Mouse (Mus musculus) ES-E14 (cell line): ENCODE measurements at regions not wholly inside any gene's neighbourhood (a gene's known extent, or its start where the extent isn't known, plus 50 kb on each side); places are given as distances from the start of the nearest gene placed in this dataset.

Experiments
- DNase-seq: peaks from one replicate; pipeline ENCODE4 v3.0.0-alpha.2; 2013; ENCODE audit warnings: low read depth, low spot score
- H3K27ac ChIP-seq: 2 replicates; pipeline ENCODE4 v1.5.1; 2012; ENCODE audit warnings: low read depth, mild to moderate bottlenecking, low read length, moderate library complexity, mixed read lengths; ENCODE audit not compliant: poor library complexity, insufficient read depth, severe bottlenecking
- H3K36me3 ChIP-seq: 2 replicates; pipeline ENCODE4 v1.6.1; 2012; ENCODE audit warnings: mild to moderate bottlenecking, low read length, moderate library complexity, mixed read lengths; ENCODE audit not compliant: control insufficient read depth, poor library complexity, insufficient read depth, severe bottlenecking
- H3K4me1 ChIP-seq, 2 experiments: fragments of 150-350 bp in 1 of 2; sonication (generic) in 1 of 2; 2 replicates each; pipeline ENCODE4 v1.6.1; 2012; ENCODE audit warnings: low read length in 2 of 2, mild to moderate bottlenecking in 1 of 2, mixed read lengths in 1 of 2; ENCODE audit not compliant: control insufficient read depth in 2 of 2, insufficient read depth in 2 of 2, poor library complexity in 1 of 2
- H3K4me3 ChIP-seq, 2 experiments: fragments of 150-350 bp in 1 of 2; sonication (generic) in 1 of 2; 2 replicates each; pipeline ENCODE4 v1.5.1; 2012; ENCODE audit warnings: low read length in 2 of 2, low read depth in 1 of 2, mild to moderate bottlenecking in 1 of 2, mixed read lengths in 1 of 2; ENCODE audit not compliant: insufficient read depth in 1 of 2, poor library complexity in 1 of 2, severe bottlenecking in 1 of 2
- H3K9ac ChIP-seq: 2 replicates; pipeline ENCODE4 v1.6.1; 2012; ENCODE audit warnings: low read depth, mild to moderate bottlenecking, low read length, mixed read lengths; ENCODE audit not compliant: poor library complexity, insufficient read depth, severe bottlenecking
- H3K9me3 ChIP-seq: fragments of 150-350 bp; sonication (generic); 2 replicates; pipeline ENCODE4 v1.6.1; 2012; ENCODE audit warnings: low read depth, mild to moderate bottlenecking, low read length; ENCODE audit not compliant: control insufficient read depth, insufficient read depth
- CHD2 ChIP-seq: IDR thresholded peaks from 2 replicates; pipeline ENCODE4 v1.6.1; 2014; ENCODE audit warnings: mild to moderate bottlenecking, low read depth, low read length, inconsistent platforms
- HCFC1 ChIP-seq: IDR thresholded peaks from 2 replicates; pipeline ENCODE4 v1.6.1; 2012; ENCODE audit warnings: low read length, inconsistent platforms, borderline replicate concordance; ENCODE audit not compliant: insufficient read depth
- MAFK ChIP-seq: IDR thresholded peaks from 2 replicates; pipeline ENCODE4 v1.6.1; 2014; ENCODE audit warnings: mild to moderate bottlenecking, low read depth, low read length, inconsistent platforms; ENCODE audit not compliant: insufficient read depth
- ZC3H11A ChIP-seq: IDR thresholded peaks from 2 replicates; pipeline ENCODE4 v1.6.1; 2012; ENCODE audit warnings: low read depth, mild to moderate bottlenecking, inconsistent platforms, low read length, borderline replicate concordance
- ZNF384 ChIP-seq: IDR thresholded peaks from 2 replicates; pipeline ENCODE4 v1.6.1; 2012; ENCODE audit warnings: low read depth, low read length, inconsistent platforms
- in situ Hi-C, 2 experiments: fragments of 600-800 bp; cut with MboI; formaldehyde crosslinking; loops; one replicate each; pipeline ENCODE4 v1.15.1; 2025; ENCODE audit warnings: low sequenced_read_pairs in 2 of 2, inconsistent platforms in 1 of 2; ENCODE audit not compliant: unreplicated experiment in 2 of 2

- DNase-seq = no peak
- in situ Hi-C loops = no loop called here
- no peak overlapping the region for H3K4me3 ChIP-seq
Observed at GRCm38 (mm10) chr3:150401694-150402301, 1035.9 kb upstream of the Adgrl4 start.

GRCm38 (mm10) chr3:150406086-150406485 is 1031.6 kb upstream of the Adgrl4 start:
- Histone ChIP-seq H3K9ac (no peak overlapping the region), H3K4me3 (no peak overlapping the region), H3K36me3 (no peaks in the 10 kb centered on the region), H3K9me3 (no peaks in the 10 kb centered on the region), H3K4me1 (no peaks in the 10 kb centered on the region), H3K27ac (no peak overlapping the region)
- no peak for TF ChIP-seq MAFK
- TF ChIP-seq CHD2 = no peak
- in situ Hi-C loops = no loop called here
- DNase-seq = no peak

More at GRCm38 (mm10) chr3:150401694-150402301, 1035.9 kb upstream of the Adgrl4 start:
- H3K4me1 ChIP-seq = no peaks in the 10 kb centered on the region
- H3K9me3 ChIP-seq = no peaks in the 10 kb centered on the region
- H3K9ac ChIP-seq = no peak overlapping the region
- no peaks in the 10 kb centered on the region for H3K36me3 ChIP-seq
- no peak for TF ChIP-seq MAFK
- H3K27ac ChIP-seq = no peak overlapping the region

GRCm38 (mm10) chr3:150415277-150415676 is 1022.4 kb upstream of the Adgrl4 start:
- TF ChIP-seq MAFK (peak; percentile 97), HCFC1 (no peak), ZNF384 (no peak), ZC3H11A (no peak)
- no peak overlapping the region for H3K27ac ChIP-seq
- no peaks in the 10 kb centered on the region for H3K9me3 ChIP-seq
- no peaks in the 10 kb centered on the region for H3K36me3 ChIP-seq
- in situ Hi-C loops = no loop called here
- H3K4me1 ChIP-seq = no peaks in the 10 kb centered on the region
- DNase-seq = no peak
- no peak overlapping the region for H3K9ac ChIP-seq
- H3K4me3 ChIP-seq = no peak overlapping the region

- Histone ChIP-seq H3K4me1 (no peaks in the 10 kb centered on the region), H3K9me3 (no peaks in the 10 kb centered on the region), H3K27ac (no peak overlapping the region), H3K4me3 (no peak overlapping the region), H3K9ac (no peak overlapping the region), H3K36me3 (no peaks in the 10 kb centered on the region)
- in situ Hi-C loops = no loop called here
- DNase-seq = no peak
- TF ChIP-seq HCFC1 = no peak
- no peak for TF ChIP-seq ZNF384
- TF ChIP-seq CHD2 = no peak
- no peak for TF ChIP-seq ZC3H11A
- no peak for TF ChIP-seq MAFK
Observed at GRCm38 (mm10) chr3:150416447-150416846, 1021.2 kb upstream of the Adgrl4 start.

- Histone ChIP-seq H3K36me3 (no peaks in the 10 kb centered on the region), H3K4me3 (no peak overlapping the region), H3K4me1 (no peaks in the 10 kb centered on the region), H3K27ac (no peak overlapping the region), H3K9ac (no peak overlapping the region), H3K9me3 (no peaks in the 10 kb centered on the region)
- TF ChIP-seq MAFK (no peak), ZC3H11A (no peak)
- in situ Hi-C loops = no loop called here
- DNase-seq = no peak
Observed at GRCm38 (mm10) chr3:150427965-150428364, 1009.7 kb upstream of the Adgrl4 start.
